Comparison of ENCODE assay signal across 12 mouse cellular contexts in genomic region chr12:64692196-64693169, GRCm38 (mm10).
DNase-seq lines count a peak whose midpoint lies in the region; ATAC-seq and TF ChIP-seq lines count a peak whose summit lies in the region.
"Had no signal": no experiment of that assay in that cellular context is flagged by ENCODE, and none has a peak within 500 bp of the region (broad histone marks: within the 10 kb centered on the region; RNA-seq: fewer than 3 reads in every experiment).

No protein-coding gene starts in this region.

- H3K27me3 ChIP-seq in kidney, embryonic 15.5 days = no peaks in the 10 kb centered on the region
- H3K27me3 ChIP-seq in forebrain, embryonic 13.5 days = no peaks in the 10 kb centered on the region
- H3K27me3 ChIP-seq in limb, embryonic 14.5 days (ENCODE audit: control insufficient read depth, insufficient read depth, low read length) = no peaks in the 10 kb centered on the region

- H3K9ac ChIP-seq in kidney, embryonic 15.5 days = no peak overlapping the region
- H3K9ac ChIP-seq in forebrain, embryonic 13.5 days = no peak overlapping the region
- H3K9ac ChIP-seq in limb, embryonic 14.5 days (ENCODE audit: low read depth, low read length, severe bottlenecking) = no peak overlapping the region

- peaks cover 7% of the 10 kb centered on the region for H3K4me1 ChIP-seq in kidney, embryonic 15.5 days
- H3K4me1 ChIP-seq in forebrain, embryonic 13.5 days = peaks cover 6% of the 10 kb centered on the region; the same call in 1 of the 2 replicates
- peaks cover 4% of the 10 kb centered on the region; the same call in 1 of the 2 replicates for H3K4me1 ChIP-seq in limb, embryonic 14.5 days (ENCODE audit: control insufficient read depth, insufficient read depth, low read length)

- TF ChIP-seq POLR2A in limb, embryonic 14.5 days (IDR thresholded peaks at IDR 0.05; ENCODE audit: borderline replicate concordance, extremely low read depth, insufficient read depth, insufficient read length) = no peak

- peak; percentile 89 for ATAC-seq in kidney, embryonic 15.5 days (replicated peaks; ENCODE audit: low FRiP score)
- peak; percentile 67; the same call in 1 of the 2 replicates for ATAC-seq in forebrain, embryonic 13.5 days
- peak; percentile 62; the same call in 1 of the 2 replicates for ATAC-seq in limb, embryonic 14.5 days (ENCODE audit: low FRiP score, low read depth)
- ATAC-seq in cerebellum, adult (ENCODE audit: insufficient number of reproducible peaks, low FRiP score, low TSS enrichment) = no peak; the same call in 1 of the 2 replicates

- no peaks in the 10 kb centered on the region for H3K9me3 ChIP-seq in kidney, embryonic 15.5 days (replicated peaks)
- no peaks in the 10 kb centered on the region for H3K9me3 ChIP-seq in forebrain, embryonic 13.5 days (replicated peaks)
- no peaks in the 10 kb centered on the region for H3K9me3 ChIP-seq in limb, embryonic 14.5 days (ENCODE audit: control insufficient read depth, low read length)

- DNase-seq in kidney, adult 8-10 months = no peak
- no peak for DNase-seq in limb, embryonic 14.5 days (ENCODE audit: low spot score)
- DNase-seq in retina, embryonic 14.5 days (ENCODE audit: low spot score) = peak; percentile 55
- DNase-seq in thymus, postnatal 0 days (ENCODE audit: low spot score) = no peak
- no peak for DNase-seq in cerebellum, adult 11-12 months
- DNase-seq: heart, adult 18-20 months; kidney, adult 2 months; liver; thymus, postnatal 36 days had no signal

- peak overlapping the region; percentile 18; the same call in 1 of the 2 replicates for H3K4me2 ChIP-seq in kidney, embryonic 15.5 days
- no peak overlapping the region for H3K4me2 ChIP-seq in forebrain, embryonic 13.5 days
- no peak overlapping the region for H3K4me2 ChIP-seq in limb, embryonic 14.5 days (replicated peaks; ENCODE audit: low read depth, low read length, severe bottlenecking)

- H3K36me3 ChIP-seq in kidney, embryonic 15.5 days = no peaks in the 10 kb centered on the region
- no peaks in the 10 kb centered on the region for H3K36me3 ChIP-seq in forebrain, embryonic 13.5 days (ENCODE audit: poor library complexity, severe bottlenecking)
- H3K36me3 ChIP-seq in limb, embryonic 14.5 days (ENCODE audit: control insufficient read depth, insufficient read depth, low read length) = no peaks in the 10 kb centered on the region

- H3K4me3 ChIP-seq in kidney, embryonic 15.5 days (replicated peaks) = no peak overlapping the region
- H3K4me3 ChIP-seq in forebrain, embryonic 13.5 days = no peak overlapping the region
- no peak overlapping the region for H3K4me3 ChIP-seq in limb, embryonic 14.5 days (replicated peaks; ENCODE audit: low read length)

- 14% methylated on average over 10 of the region's 10 CpGs for WGBS in kidney, embryonic 15.5 days
- WGBS in forebrain, embryonic 13.5 days = 33% methylated on average over 10 of the region's 10 CpGs
- 14% methylated on average over 10 of the region's 10 CpGs for WGBS in limb, embryonic 14.5 days

- peak overlapping the region; percentile 2; the same call in 1 of the 2 replicates for H3K27ac ChIP-seq in kidney, embryonic 15.5 days
- H3K27ac ChIP-seq in forebrain, embryonic 13.5 days = no peak overlapping the region
- H3K27ac ChIP-seq in limb, embryonic 14.5 days (replicated peaks; ENCODE audit: low read depth, low read length) = no peak overlapping the region
